Mouse (Mus musculus) gastrocnemius, adult 8-10 months (tissue): ENCODE data around the gene Armcx5. TPM values are rescaled to one million over a fixed set of nuclear protein-coding genes. Genes with fewer than 3 reads are reported as not detected.

ENCODE experiments used
- microRNA-seq: library from miRNA; unstranded; fragments of <30 nt; microRNA quantifications from one replicate; pipeline ENCODE4 v1.2.0, GENCODE M21; 2022
- total RNA-seq, 4 experiments: library from RNA; stranded (reverse); gene quantifications; 2 replicates each; pipeline ENCODE4 v1.2.4; 2022

The Armcx5 gene
- total RNA-seq, 4 experiments from 2014 or later, result 3.2 to 4.4 (median 4.1) TPM

Small RNA genes within 50 kb of the gene (microRNA-seq; reads per million reads assigned to microRNA genes)
- gene Mir1970 (not detected), gene Mir7646 (not detected)

Other genes with a start within 250 kb of the Armcx5 start
- not detected for gene AV320801, start 248.1 kb upstream of the Armcx5 start, total RNA-seq
- not detected for gene Nxf7, start 144.0 kb upstream of the Armcx5 start, total RNA-seq
- not detected for gene Prame, start 115.0 kb upstream of the Armcx5 start, total RNA-seq
- gene Tcp11x2, start 48.9 kb upstream of the Armcx5 start, total RNA-seq, result not detected
- not detected for gene Tmsb15a, start 17.5 kb upstream of the Armcx5 start, total RNA-seq
- 10 to 100 TPM; 15.9 to 22.4 (median 18.0) TPM for gene Gprasp1, start within 50 bp of the Armcx5 start, total RNA-seq
- gene Bhlhb9, start 54.9 kb downstream of the Armcx5 start, total RNA-seq, result 1 to 10 TPM; 1.1 to 2.0 (median 1.5) TPM
- 1 to 10 TPM in 3 of 4 experiments, under 1 TPM in 1; 0.76 to 2.5 (median 1.9) TPM for gene Gprasp2, start 96.3 kb downstream of the Armcx5 start, total RNA-seq